Mouse (Mus musculus) heart, embryonic 13.5 days (tissue): Measurements from ENCODE around the gene Setd1b. TPM values are rescaled to one million over a fixed set of nuclear protein-coding genes. Genes with fewer than 3 reads are reported as not detected.

Source experiments
- ATAC-seq: fragments of 200-750 bp; cut with Nextera tagmentation; 2 replicates; pipeline ENCODE4 v1.8.0; 2017; ENCODE audit warnings: moderate TSS enrichment; ENCODE audit not compliant: insufficient number of reproducible peaks, low FRiP score, low TSS enrichment; ENCODE audit errors: extremely low read depth
- H3K27ac ChIP-seq: fragments of 300-500 bp; sonication (generic); replicated peaks from 2 replicates; pipeline ENCODE4 v1.5.1; 2015; ENCODE audit warnings: moderate library complexity, mild to moderate bottlenecking, inconsistent platforms
- H3K27me3 ChIP-seq: fragments of 300-500 bp; sonication (generic); replicated peaks from 2 replicates; pipeline ENCODE4 v1.6.1; 2015; ENCODE audit warnings: mild to moderate bottlenecking, inconsistent platforms
- H3K36me3 ChIP-seq: fragments of 300-500 bp; sonication (generic); 2 replicates; pipeline ENCODE4 v1.6.1; 2015; ENCODE audit warnings: mild to moderate bottlenecking, inconsistent platforms
- H3K4me1 ChIP-seq: fragments of 300-500 bp; sonication (generic); 2 replicates; pipeline ENCODE4 v1.6.1; 2015; ENCODE audit warnings: inconsistent platforms
- H3K4me2 ChIP-seq: fragments of 300-500 bp; sonication (generic); 2 replicates; pipeline ENCODE4 v1.6.1; 2015; ENCODE audit warnings: inconsistent platforms, mild to moderate bottlenecking, moderate library complexity
- H3K4me3 ChIP-seq: fragments of 300-500 bp; sonication (generic); 2 replicates; pipeline ENCODE4 v1.5.1; 2015; ENCODE audit warnings: moderate library complexity, mild to moderate bottlenecking, inconsistent platforms
- H3K9ac ChIP-seq: fragments of 300-500 bp; sonication (generic); 2 replicates; pipeline ENCODE4 v1.6.1; 2015; ENCODE audit warnings: inconsistent platforms, mild to moderate bottlenecking, moderate library complexity
- H3K9me3 ChIP-seq: fragments of 300-500 bp; sonication (generic); 2 replicates; pipeline ENCODE4 v1.6.1; 2016; ENCODE audit warnings: inconsistent platforms
- WGBS: fragments of 180-500 bp; shearing (Covaris S2); methylation state at CpG from one replicate; pipeline ENCODE4 v1.1.7; 2015; ENCODE audit warnings: mixed read lengths; 5-methylcytosine and 5-hydroxymethylcytosine counted together
- polyA plus RNA-seq: library from polyadenylated mRNA; unstranded; fragments of >200 nt; fragmentation: Nextera tagmentation; extraction: Ambion mirVana; gene quantifications from 2 replicates; pipeline ENCODE4 v1.2.1, GENCODE M21; 2015

Gene Setd1b
- polyA plus RNA-seq, 1 experiment from 2014 or later: 6.2 TPM

- Histone ChIP-seq H3K27me3 (no peaks in the 10 kb centered on the region), H3K4me3 (peak overlapping the region; percentile 96), H3K9me3 (no peaks in the 10 kb centered on the region), H3K4me1 (peaks cover 79% of the 10 kb centered on the region), H3K4me2 (peak overlapping the region; percentile 86), H3K36me3 (peaks cover 8% of the 10 kb centered on the region), H3K27ac (peak overlapping the region; percentile 100), H3K9ac (peak overlapping the region; percentile 100)
- 2% methylated on average over 30 of the region's 30 CpGs for WGBS
- peak; percentile 70 for ATAC-seq
These were observed 6.3 kb upstream of the Setd1b start for GRCm38 (mm10) chr5:123135471-123136360.

- Histone ChIP-seq H3K4me1 (peaks cover 79% of the 10 kb centered on the region), H3K9ac (peak overlapping the region; percentile 100), H3K4me3 (peak overlapping the region; percentile 96), H3K4me2 (peak overlapping the region; percentile 86), H3K27me3 (no peaks in the 10 kb centered on the region), H3K9me3 (no peaks in the 10 kb centered on the region), H3K27ac (peak overlapping the region; percentile 100), H3K36me3 (peaks cover 8% of the 10 kb centered on the region)
- under 1% methylated on average over 13 of the region's 13 CpGs for WGBS
- peak; percentile 43 for ATAC-seq
These were observed 5.5 kb upstream of the Setd1b start for GRCm38 (mm10) chr5:123136361-123137043.

- no peak for ATAC-seq
- H3K4me3 ChIP-seq: peak overlapping the region; percentile 96
- H3K9me3 ChIP-seq: no peaks in the 10 kb centered on the region
- H3K4me1 ChIP-seq: peaks cover 72% of the 10 kb centered on the region
- peak overlapping the region; percentile 100 for H3K9ac ChIP-seq
- no peaks in the 10 kb centered on the region for H3K27me3 ChIP-seq
- peaks cover 8% of the 10 kb centered on the region for H3K36me3 ChIP-seq
- H3K27ac ChIP-seq: peak overlapping the region; percentile 100
- WGBS: 3% methylated on average over 20 of the region's 20 CpGs
- peak overlapping the region; percentile 86 for H3K4me2 ChIP-seq
These were observed 4.7 kb upstream of the Setd1b start for GRCm38 (mm10) chr5:123137044-123137909.

GRCm38 (mm10) chr5:123137910-123138229 is 4.1 kb upstream of the Setd1b start:
- Histone ChIP-seq H3K27me3 (no peaks in the 10 kb centered on the region), H3K4me3 (peak overlapping the region; percentile 96), H3K27ac (peak overlapping the region; percentile 100), H3K4me1 (peaks cover 66% of the 10 kb centered on the region), H3K9me3 (no peaks in the 10 kb centered on the region), H3K9ac (peak overlapping the region; percentile 100), H3K4me2 (peak overlapping the region; percentile 86), H3K36me3 (peaks cover 8% of the 10 kb centered on the region)
- ATAC-seq: no peak
- under 1% methylated on average over 6 of the region's 6 CpGs for WGBS

- H3K36me3 ChIP-seq: peaks cover 8% of the 10 kb centered on the region
- 0 out of 2 replicates have a peak, but pooled peaks have one; percentile 9 for ATAC-seq
- WGBS: 1% methylated on average over 38 of the region's 40 CpGs
These were observed 3.6 kb upstream of the Setd1b start for GRCm38 (mm10) chr5:123138230-123138911.

GRCm38 (mm10) chr5:123138953-123139721 is 2.9 kb upstream of the Setd1b start:
- peaks cover 62% of the 10 kb centered on the region for H3K4me1 ChIP-seq
- under 1% methylated on average over 35 of the region's 39 CpGs for WGBS

More at GRCm38 (mm10) chr5:123138230-123138911, 3.6 kb upstream of the Setd1b start:
- Histone ChIP-seq H3K27ac (peak overlapping the region; percentile 100), H3K27me3 (no peaks in the 10 kb centered on the region), H3K9me3 (no peaks in the 10 kb centered on the region), H3K9ac (peak overlapping the region; percentile 100), H3K4me2 (peak overlapping the region; percentile 86), H3K4me1 (peaks cover 62% of the 10 kb centered on the region), H3K4me3 (peak overlapping the region; percentile 96)

GRCm38 (mm10) chr5:123139722-123140627 is 2.0 kb upstream of the Setd1b start:
- peak overlapping the region; percentile 100 for H3K27ac ChIP-seq
- no peaks in the 10 kb centered on the region for H3K27me3 ChIP-seq
- H3K36me3 ChIP-seq: peaks cover 6% of the 10 kb centered on the region; the same call in 1 of the 2 replicates
- peak overlapping the region; percentile 100 for H3K9ac ChIP-seq
- no peak for ATAC-seq
- peak overlapping the region; percentile 96 for H3K4me3 ChIP-seq
- 2% methylated on average over 28 of the region's 28 CpGs for WGBS
- no peaks in the 10 kb centered on the region for H3K9me3 ChIP-seq
- H3K4me1 ChIP-seq: peaks cover 62% of the 10 kb centered on the region
- peak overlapping the region; percentile 86 for H3K4me2 ChIP-seq

More at GRCm38 (mm10) chr5:123138953-123139721, 2.9 kb upstream of the Setd1b start:
- H3K9ac ChIP-seq: peak overlapping the region; percentile 100
- peak overlapping the region; percentile 100 for H3K27ac ChIP-seq
- H3K36me3 ChIP-seq: peaks cover 4% of the 10 kb centered on the region; the same call in 1 of the 2 replicates
- no peaks in the 10 kb centered on the region for H3K27me3 ChIP-seq
- no peak for ATAC-seq
- H3K4me2 ChIP-seq: peak overlapping the region; percentile 86
- peak overlapping the region; percentile 96 for H3K4me3 ChIP-seq
- H3K9me3 ChIP-seq: no peaks in the 10 kb centered on the region

- WGBS: 0% methylated on average over 31 of the region's 31 CpGs
- Histone ChIP-seq H3K36me3 (peaks cover 15% of the 10 kb centered on the region), H3K9me3 (no peaks in the 10 kb centered on the region), H3K9ac (peak overlapping the region; percentile 100), H3K27me3 (no peaks in the 10 kb centered on the region), H3K4me2 (peak overlapping the region; percentile 86), H3K27ac (peak overlapping the region; percentile 100), H3K4me3 (peak overlapping the region; percentile 96), H3K4me1 (peaks cover 62% of the 10 kb centered on the region)
- ATAC-seq: peak; percentile 11; the same call in 1 of the 2 replicates
These were observed 1.1 kb upstream of the Setd1b start for GRCm38 (mm10) chr5:123140694-123141554.
